Mouse (Mus musculus) liver, adult 2 months (tissue): ENCODE data around the gene Olfr1137.

Experiments
- CTCF ChIP-seq: fragments of 200-500 bp; IDR thresholded peaks from 2 replicates; pipeline ENCODE4 v1.5.1; 2011; ENCODE audit warnings: low read depth, low read length, control low read depth
- POLR2A ChIP-seq: fragments of 200-500 bp; IDR thresholded peaks from 2 replicates; pipeline ENCODE4 v1.6.1; 2011; ENCODE audit warnings: low read length, control low read depth; ENCODE audit not compliant: insufficient read depth; ENCODE audit errors: extremely low read depth

GRCm38 (mm10) chr2:87743452-87743851, 30.5 kb upstream of the Olfr1137 start, which contains the start of gene Olfr1140:
- no peak for TF ChIP-seq POLR2A
- TF ChIP-seq CTCF, result no peak
